Mouse (Mus musculus) thymus, postnatal 14 days (tissue): ENCODE results near the gene Slc4a1ap.
"Not testable (repeated sequence)": the region's sequence is repeated elsewhere in the genome, so short reads cannot be mapped to it uniquely, and the experiment has no call there.

Experiments
- DNase-seq: peaks from one replicate; pipeline ENCODE4 v3.0.0; 2021

The Slc4a1ap gene

GRCm38 (mm10) chr5:31526354-31527116, at the start of gene Slc4a1ap:
Gene Slc4a1ap (plus strand): TSS chr5:31526995.
- DNase-seq = peak; percentile 86

DNA sequence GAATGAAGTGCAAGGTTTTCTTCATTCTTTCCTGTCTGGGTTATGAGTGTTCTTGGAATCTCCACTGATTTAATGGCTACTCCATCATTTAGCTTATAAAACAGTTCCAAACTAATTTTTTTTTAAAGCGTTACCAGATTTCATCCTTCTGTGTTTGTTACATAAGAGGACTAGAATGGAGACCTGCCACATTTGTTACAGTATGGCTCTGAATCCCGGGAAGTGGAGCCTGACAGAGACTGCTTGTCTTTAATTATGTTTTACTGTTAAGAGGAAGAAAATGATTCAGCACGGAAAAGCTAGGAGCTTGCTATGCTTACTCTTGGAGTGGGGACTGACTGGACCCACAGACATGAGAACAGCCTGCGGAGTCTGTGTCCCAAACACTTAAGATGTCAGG, 46.3 kb upstream of the Slc4a1ap start:
- DNase-seq = no peak

DNA sequence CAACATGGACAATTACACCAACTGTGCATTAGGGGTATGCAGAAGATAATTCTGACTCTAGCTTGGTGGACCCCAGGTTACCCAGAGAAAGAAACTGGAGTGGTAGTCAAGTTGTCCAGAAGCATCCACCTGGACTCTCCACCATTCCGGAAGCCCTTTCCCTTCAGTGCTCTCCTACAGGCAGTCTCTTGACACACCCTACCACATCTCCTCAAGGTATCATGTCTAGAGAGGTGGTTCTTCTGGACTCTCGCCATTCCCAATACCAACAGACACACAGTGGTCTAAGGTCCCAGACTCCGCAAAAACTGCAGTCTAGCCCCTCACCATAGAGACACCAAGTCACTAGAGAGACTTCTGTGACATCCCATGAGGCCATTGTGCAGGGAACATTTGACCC, 41.4 kb upstream of the Slc4a1ap start, which contains the start of gene 4930548H24Rik:
4930548H24Rik (plus strand) TSS at position 301 of the 400 bp plus-strand sequence.
- no peak for DNase-seq

GRCm38 (mm10) chr5:31487889-31488288, 38.9 kb upstream of the Slc4a1ap start:
- DNase-seq = no peak

DNA sequence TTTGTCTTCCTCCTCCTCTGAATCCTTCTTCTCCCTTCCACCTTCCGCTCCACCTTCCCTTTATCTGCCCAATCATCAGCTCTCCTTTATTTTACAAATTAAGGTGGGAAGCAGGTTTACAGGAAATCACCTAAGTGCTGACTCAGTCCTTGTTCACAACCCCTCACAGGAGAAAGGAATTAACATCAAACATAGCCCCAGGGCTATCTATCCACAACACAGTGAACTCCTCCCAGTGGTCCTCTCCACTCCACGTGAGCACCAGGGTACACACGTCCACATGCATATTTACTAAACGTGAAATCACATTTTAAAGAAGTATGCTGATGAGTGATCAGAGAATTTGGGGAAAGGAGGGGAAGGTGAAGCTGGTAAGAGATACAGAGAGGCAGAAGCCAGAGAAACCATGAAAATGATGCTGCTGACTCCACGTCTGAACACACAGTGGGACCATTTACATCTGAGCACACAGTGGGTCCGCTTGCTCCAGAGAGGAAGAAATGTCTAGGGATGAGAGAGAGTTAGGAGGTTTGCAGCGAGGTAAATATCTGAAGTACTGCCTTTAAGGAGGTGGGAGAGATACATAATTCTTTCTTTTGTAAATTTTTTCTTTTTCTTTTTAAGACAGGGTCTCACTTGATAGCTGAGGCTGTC, 37.6 kb upstream of the Slc4a1ap start:
- DNase-seq = no peak

DNA sequence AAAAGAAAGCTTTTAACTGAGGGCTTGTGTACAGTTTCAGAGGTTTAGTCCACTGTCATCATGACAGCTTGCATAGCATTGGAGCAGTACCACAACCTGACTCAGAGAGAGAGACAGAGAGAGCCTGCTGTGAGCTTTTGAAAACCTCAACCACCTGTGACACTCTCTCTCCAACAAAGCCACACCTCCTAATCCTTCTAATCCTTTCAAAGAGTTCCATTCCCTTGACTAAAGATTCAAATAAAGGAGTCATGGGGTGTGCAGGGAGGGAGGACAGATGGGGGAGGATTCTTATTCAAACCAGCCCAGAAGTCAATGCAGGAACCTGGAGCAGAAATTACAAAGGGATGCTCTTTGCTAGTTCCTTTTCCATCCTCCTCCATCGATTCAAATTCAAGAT, 34.8 kb upstream of the Slc4a1ap start:
- DNase-seq = no peak

DNA sequence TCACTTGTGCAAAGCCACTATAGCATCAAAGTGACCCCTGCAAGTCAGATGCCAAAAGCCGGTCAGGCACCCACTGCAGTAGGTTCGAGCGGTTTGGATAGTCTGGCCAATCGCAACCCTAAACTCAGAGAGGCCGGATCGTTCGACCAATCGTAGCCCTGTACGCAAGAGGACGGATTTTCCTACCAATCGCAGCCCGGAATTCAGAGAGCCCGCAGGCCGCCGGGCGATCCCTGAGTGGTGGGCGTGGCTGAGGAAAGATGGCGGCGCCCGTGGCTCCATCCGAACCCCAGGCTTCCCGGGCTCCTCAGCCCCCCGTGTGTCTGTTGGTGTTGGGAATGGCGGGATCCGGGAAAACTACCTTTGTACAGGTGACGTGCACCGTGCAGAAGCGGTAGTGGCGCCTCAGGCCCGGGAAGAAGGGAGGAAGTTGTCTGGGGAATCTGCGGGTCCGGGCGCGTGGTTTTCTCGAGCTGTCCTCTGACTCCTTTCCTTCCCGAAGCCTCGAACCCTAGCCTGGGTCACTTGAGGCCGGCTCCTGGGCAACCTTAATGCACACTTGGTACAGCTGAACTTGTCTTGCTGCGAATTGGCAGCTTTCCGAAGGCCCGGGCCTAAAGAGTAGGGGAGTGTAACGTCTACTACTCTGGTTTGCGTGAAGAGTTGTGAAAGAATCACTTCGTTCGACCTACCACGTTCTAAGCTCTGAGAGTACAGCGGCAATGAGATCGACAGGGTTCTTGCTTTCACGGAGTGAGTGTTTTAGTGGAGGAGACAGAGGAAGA, 32.1 kb upstream of the Slc4a1ap start, which contains the start of gene Gpn1:
Gpn1 (plus strand) TSS at position 229 of the 785 bp plus-strand sequence.
- DNase-seq = peak; percentile 88

- DNase-seq = no peak
Measured at GRCm38 (mm10) chr5:31504843-31505242, 22.0 kb upstream of the Slc4a1ap start.

GRCm38 (mm10) chr5:31512481-31512880, 14.3 kb upstream of the Slc4a1ap start:
- no peak for DNase-seq

DNA sequence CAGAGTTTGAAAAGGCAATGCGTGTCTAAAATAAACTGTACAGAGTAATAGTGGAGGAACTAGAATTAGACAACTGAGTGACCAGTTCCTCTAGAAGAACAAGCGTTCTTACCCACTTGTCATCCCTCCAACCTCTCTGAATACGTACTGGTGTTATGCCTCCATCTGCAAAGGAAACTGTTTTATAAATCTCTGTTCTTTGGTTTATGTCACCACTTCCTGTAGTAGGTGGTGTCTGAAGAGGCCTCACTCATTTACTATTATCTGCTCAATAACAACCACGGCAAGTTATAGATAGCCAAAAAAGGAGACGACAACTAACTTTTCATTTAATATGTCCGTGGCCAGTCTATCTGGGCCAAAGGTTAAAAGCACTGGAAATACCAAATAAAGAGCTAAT, 6.2 kb upstream of the Slc4a1ap start:
- DNase-seq = no peak

DNA sequence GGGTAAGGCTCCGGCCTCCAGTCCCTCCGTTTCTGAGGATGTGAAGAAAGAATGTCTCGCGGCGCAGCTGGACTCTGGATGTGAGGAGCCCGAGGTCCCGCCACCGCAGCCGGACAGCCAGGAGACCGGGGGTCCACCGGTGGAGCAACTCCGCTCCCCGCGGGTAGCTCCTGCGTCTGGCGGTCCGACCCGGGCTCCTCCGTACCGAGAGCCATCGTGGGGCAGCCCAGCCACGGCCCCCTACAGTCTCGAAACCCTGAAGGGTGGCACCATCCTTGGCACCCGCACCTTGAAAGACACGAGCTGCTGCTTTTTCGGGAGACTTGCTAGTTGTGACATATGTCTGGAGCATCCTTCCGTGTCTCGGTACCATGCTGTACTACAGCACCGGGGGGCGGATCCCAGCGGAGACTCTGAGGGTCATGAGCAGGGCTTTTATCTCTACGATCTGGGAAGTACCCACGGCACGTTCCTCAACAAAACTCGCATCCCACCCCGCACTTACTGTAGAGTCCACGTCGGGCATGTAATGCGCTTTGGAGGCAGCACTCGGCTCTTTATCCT, 404 bp downstream of the Slc4a1ap start:
- DNase-seq = no peak

DNA sequence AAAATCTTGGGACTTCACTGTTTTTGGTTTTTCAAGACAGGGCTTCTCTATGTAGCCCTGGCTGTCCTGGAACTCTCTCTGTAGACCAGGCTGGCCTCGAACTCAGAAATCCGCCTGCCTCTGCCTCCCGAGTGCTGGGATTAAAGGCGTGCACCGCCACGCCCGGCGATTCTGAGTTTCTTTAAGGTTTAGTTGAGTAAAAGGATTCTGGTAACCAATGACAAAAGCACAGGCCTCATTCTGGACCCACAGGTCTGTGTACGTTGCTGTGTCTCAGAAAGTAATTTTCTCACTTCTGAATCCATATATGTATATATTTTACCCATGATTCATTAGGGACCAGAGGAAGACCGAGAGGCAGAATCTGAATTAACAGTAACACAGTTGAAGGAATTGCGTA, 912 bp downstream of the Slc4a1ap start, which contains the start of gene Supt7l:
Supt7l (minus strand) TSS at position 101 of the 400 bp plus-strand sequence.
- DNase-seq = not testable (repeated sequence)

GRCm38 (mm10) chr5:31528560-31528959, 1.8 kb downstream of the Slc4a1ap start:
- DNase-seq = peak; percentile 13

GRCm38 (mm10) chr5:31535228-31535627, 8.4 kb downstream of the Slc4a1ap start:
- DNase-seq = no peak

DNA sequence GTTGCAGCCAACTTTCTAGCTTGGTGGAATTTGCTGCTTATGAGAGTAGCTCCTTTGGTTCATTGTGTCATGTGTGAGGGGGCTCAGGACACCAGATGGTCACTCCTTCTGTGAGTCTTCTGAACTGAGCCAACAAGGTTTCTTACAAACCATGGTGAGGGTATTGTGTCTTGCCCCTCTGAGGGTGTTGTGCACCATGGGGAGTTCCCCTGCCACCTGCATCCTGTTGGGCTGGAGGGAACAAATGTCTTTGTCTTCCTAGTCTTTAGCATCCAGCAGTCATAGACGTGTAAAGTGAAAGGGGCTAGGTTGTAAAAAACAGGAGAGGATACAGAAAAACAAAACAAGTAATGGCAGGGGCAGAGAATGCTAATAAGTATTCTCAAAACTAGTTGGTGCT, 32.6 kb downstream of the Slc4a1ap start:
- DNase-seq = no peak

- no peak for DNase-seq
Measured at GRCm38 (mm10) chr5:31560352-31560751, 33.6 kb downstream of the Slc4a1ap start.

- no peak for DNase-seq
Measured at GRCm38 (mm10) chr5:31562036-31562666, 35.4 kb downstream of the Slc4a1ap start.

- DNase-seq = peak; percentile 67
Measured at GRCm38 (mm10) chr5:31563496-31563895, 36.7 kb downstream of the Slc4a1ap start.

- no peak for DNase-seq
Measured at GRCm38 (mm10) chr5:31563905-31564304, 37.1 kb downstream of the Slc4a1ap start.

DNA sequence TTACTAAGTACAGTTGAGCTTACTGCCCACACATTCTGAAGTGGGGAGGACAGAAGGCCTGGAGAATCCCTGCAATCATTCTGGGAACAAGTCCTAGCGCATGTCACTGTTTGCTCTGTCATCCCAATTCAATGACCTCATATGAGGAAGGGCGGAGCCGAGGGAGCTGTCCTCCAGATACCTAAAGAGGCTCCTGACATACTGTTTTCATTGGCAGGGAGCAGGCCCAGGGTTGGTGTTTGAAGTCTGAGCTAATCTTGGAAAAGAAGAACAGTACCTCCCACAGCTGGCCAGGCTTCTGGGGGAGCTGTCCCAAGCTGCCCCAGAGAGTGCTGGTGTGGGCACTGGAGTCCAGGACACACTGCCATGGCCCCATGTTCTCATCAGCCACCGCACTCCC, 38.2 kb downstream of the Slc4a1ap start:
- DNase-seq = no peak

DNA sequence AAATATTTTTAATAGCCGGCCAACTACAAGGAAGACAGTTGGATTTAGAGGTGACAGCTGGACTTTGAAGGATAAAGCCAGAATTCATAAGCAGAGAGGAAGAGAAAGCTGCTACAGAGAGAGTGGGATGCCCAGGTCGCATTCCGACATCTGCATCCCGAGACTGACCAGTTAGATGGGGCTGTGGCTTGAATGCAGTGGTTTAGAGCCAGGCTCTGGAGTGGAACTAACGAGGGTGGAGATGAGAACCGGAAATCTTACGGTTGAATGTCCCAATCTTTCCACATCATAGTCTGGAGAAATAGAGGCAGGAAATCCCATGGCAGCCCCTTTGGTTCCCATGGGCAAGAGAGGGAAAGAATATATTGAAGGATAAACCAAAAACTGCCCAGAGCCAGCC, 39.2 kb downstream of the Slc4a1ap start:
- no peak for DNase-seq

DNA sequence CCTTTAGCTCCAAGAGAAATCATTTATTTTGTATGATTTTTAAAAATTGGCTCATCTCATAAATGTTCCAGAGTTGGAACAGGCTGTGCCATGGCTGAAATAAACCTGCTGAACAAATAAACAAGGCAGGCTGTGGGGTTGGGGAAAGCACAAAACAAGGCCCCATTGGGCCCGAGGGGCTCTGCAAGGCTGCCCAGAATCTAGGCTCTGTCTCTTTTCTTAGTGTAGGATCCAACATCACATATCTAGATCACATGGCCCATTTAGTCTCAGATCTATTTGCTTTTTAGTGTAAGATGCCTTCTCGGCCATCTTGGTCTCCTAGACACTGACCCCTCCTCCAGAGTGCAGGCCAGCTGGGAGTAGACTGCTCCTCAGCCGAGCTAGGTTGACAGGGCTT, 39.7 kb downstream of the Slc4a1ap start:
- no peak for DNase-seq
